Mouse (Mus musculus): ENCODE data around the gene Bub1. TPM values are rescaled to one million over a fixed set of nuclear protein-coding genes. Genes with fewer than 3 reads are reported as not detected.

Gene Bub1
- polyA plus RNA-seq, 1 experiment from 2014 or later, result 5.3 TPM

DNA sequence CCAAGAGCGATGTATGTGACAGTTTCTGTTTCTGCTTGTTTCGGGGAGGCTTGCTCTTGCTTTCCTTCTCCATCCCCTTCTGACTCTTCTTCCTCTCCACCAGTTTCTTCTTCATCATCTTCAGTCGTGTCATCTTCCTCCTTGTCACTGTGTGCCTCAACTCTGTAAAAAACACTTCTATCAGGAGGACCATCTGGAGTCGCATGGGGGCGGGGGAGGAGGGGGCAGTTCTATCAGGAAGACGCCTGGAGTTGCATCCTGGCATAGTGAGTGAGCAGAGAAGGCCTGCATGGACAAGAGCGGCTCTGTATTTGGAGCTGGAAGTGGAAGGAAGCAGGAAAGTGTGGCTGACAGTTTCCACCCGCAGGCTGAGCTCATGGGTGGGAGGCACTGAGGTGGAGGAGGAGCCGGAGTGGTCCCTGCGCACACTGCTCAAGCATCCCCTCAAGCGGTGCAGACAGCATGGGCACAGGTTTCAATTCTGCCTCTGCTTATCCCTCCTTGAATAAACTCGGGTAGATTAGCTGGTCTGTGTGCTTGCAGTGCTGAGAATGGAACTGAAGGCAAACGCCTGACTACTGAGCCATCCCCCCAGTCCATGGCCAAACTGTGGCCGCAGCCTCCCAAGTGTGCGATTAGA, 57.6 kb downstream of the Bub1 start:
- Histone ChIP-seq H3K4me3 (replicated peaks) (no peak overlapping the region), H3K4me1 (peaks cover 5% of the 10 kb centered on the region), H3K27me3 (replicated peaks) (no peaks in the 10 kb centered on the region), H3K36me3 (peaks cover 17% of the 10 kb centered on the region), H3K4me2 (peak overlapping the region; percentile 22), H3K9me3 (replicated peaks) (no peaks in the 10 kb centered on the region), H3K9ac (replicated peaks) (peak overlapping the region; percentile 32), H3K27ac (replicated peaks) (peak overlapping the region; percentile 37; the same call in 1 of the 2 replicates)
- ATAC-seq (ENCODE audit: low FRiP score), result peak; percentile 68; the same call in 1 of the 2 replicates
- WGBS, result 37% methylated on average over 15 of the region's 15 CpGs

DNA sequence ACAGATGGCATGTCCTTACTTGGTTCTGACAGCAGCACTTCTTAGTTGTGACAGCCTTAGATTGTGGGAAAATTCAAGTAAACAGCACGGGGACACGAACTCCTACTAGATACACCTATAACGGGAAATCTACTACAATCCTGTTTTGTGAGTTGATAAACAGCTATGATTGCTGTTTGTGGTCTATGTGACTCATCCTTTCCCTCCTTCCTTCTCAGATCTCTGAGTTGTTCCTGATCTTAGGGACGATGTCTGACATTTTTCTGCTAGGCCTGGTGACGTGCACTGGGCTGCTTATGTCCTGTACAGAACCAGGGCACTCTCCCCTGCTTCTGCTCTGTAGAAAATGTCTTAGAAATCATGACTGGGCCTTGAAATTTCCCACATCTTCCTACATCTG, 70.1 kb downstream of the Bub1 start:
- 96% methylated on average over 5 of the region's 5 CpGs for WGBS
- H3K36me3 ChIP-seq, result peaks cover 23% of the 10 kb centered on the region
- H3K27me3 ChIP-seq (replicated peaks), result no peaks in the 10 kb centered on the region

DNA sequence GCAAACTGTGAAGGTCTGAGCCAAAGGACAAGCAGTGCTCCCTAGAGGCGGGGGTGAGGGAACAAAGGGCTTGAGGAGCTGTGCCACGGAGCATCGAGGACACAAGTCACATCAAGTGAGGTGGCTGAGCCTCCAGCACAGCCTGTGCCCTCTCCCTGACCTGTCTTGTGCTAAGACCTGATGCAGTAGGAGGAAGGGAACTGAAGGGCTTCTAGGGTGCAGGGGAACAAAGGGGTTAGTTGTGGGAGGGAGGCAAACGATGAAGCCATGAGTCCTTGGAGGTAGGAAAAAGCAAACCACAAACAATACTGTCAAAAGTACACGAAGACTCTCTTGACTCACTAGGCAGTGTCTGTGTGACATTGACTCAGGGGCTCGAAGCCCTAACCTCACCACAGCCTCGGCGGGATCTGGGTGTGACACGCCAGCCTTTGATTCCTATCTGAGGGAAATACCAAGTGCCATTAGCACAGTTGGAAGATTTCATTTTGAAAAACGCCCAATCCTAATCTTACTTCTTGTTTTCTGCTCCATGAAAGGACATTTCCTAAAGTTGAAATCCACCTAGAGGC, 71.2 kb downstream of the Bub1 start:
- peaks cover 23% of the 10 kb centered on the region for H3K36me3 ChIP-seq
- 76% methylated on average over 10 of the region's 10 CpGs for WGBS
- no peaks in the 10 kb centered on the region for H3K27me3 ChIP-seq (replicated peaks)

More for the DNA sequence above, 70.1 kb downstream of the Bub1 start:
- no peak overlapping the region for H3K27ac ChIP-seq (replicated peaks)
- no peaks in the 10 kb centered on the region for H3K9me3 ChIP-seq (replicated peaks)
- H3K4me2 ChIP-seq, result no peak overlapping the region
- peaks cover 5% of the 10 kb centered on the region; the same call in 1 of the 2 replicates for H3K4me1 ChIP-seq
- no peak for ATAC-seq (ENCODE audit: low FRiP score)
- H3K4me3 ChIP-seq (replicated peaks), result no peak overlapping the region
- H3K9ac ChIP-seq (replicated peaks), result no peak overlapping the region

DNA sequence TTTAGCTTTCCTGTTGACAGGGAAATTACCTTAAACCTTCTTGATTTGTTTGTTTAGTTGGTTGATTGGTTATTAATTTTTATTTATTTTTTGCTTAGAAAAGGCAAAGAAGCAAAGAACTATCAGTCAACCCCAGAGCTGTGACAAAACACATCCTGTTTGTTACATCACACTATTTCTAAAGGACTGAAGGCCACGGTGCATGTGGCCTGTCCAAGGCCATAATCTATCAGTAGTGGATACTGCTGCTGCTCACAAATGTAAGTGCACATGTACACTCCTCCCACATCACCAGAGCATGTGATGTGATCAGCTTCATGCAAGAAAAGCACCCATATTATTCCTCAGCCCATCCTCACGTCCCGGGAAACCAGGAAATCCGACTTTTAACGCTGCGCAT, 71.7 kb downstream of the Bub1 start:
- no peak overlapping the region for H3K27ac ChIP-seq (replicated peaks)
- no peak for ATAC-seq (ENCODE audit: low FRiP score)
- no peak overlapping the region for H3K9ac ChIP-seq (replicated peaks)
- H3K4me3 ChIP-seq (replicated peaks), result no peak overlapping the region
- no peaks in the 10 kb centered on the region for H3K9me3 ChIP-seq (replicated peaks)
- 96% methylated on average over 6 of the region's 6 CpGs for WGBS
- H3K4me1 ChIP-seq, result peaks cover 5% of the 10 kb centered on the region; the same call in 1 of the 2 replicates
- H3K27me3 ChIP-seq (replicated peaks), result no peaks in the 10 kb centered on the region
- H3K4me2 ChIP-seq, result no peak overlapping the region
- peaks cover 23% of the 10 kb centered on the region for H3K36me3 ChIP-seq

More for the DNA sequence above, 71.2 kb downstream of the Bub1 start:
- Histone ChIP-seq H3K27ac (replicated peaks) (no peak overlapping the region), H3K4me2 (no peak overlapping the region), H3K4me1 (peaks cover 5% of the 10 kb centered on the region; the same call in 1 of the 2 replicates), H3K9me3 (replicated peaks) (no peaks in the 10 kb centered on the region), H3K4me3 (replicated peaks) (no peak overlapping the region), H3K9ac (replicated peaks) (no peak overlapping the region)
- ATAC-seq (ENCODE audit: low FRiP score), result no peak

DNA sequence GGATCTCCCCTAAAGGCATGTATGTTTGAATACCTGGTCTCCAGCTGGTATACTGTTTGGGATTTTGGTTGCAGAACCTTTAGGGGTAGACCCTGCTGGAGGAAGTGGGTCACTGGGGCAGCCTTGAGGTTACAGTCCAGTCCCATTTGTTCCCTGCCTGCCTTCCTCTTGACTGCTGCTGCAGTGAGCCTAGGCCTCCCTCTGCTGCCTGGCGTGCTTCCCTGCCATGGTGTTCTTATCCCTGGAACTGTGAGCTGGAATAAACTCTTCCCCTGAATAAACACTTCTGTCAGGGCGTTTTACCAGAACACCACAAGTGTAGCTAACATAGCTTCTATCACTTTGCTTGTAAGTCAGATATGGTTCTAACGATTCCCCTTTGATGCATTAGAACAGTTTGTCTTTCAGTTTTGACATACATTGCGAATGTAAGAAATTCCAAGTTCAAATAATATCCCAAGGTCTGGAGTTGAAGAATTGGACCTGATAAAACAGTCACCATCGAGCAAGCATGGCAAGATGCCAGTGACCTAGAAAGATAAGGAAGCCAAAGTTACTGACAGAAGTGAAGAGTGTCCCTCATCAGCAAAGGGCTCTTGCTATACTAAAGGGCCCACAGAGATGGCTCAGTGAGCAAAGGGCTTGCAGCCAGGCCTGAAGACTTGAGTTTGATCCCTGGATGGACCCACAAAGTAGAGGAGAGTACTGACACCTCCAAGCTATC, 72.3 kb downstream of the Bub1 start:
- WGBS, result 93% methylated on average over 5 of the region's 5 CpGs
- Histone ChIP-seq H3K27ac (replicated peaks) (no peak overlapping the region), H3K4me1 (peaks cover 5% of the 10 kb centered on the region; the same call in 1 of the 2 replicates), H3K4me2 (no peak overlapping the region), H3K9me3 (replicated peaks) (no peaks in the 10 kb centered on the region), H3K4me3 (replicated peaks) (no peak overlapping the region), H3K36me3 (peaks cover 20% of the 10 kb centered on the region), H3K9ac (replicated peaks) (no peak overlapping the region), H3K27me3 (replicated peaks) (no peaks in the 10 kb centered on the region)
- ATAC-seq (ENCODE audit: low FRiP score), result no peak

DNA sequence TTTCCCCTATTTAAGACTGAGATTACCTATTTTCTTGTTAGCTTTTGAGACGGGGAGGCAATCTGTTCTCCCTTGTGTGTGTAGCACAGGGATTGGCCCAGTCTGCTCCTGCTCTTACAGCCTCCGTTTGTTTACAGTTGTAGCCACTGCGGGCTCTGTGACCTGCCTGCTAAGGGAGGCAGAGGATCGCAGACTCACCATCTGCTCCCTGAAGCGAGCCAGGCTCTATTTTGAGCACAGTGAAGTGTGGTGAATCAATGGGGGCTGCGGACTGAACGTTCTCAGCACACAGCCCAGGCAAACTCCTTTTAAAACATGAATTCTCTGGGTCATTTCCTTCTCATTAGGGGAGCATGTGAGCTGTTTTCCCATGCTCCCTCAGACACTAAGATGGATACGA, 74.5 kb downstream of the Bub1 start:
- H3K27ac ChIP-seq (replicated peaks), result peak overlapping the region; percentile 24; the same call in 1 of the 2 replicates
- H3K36me3 ChIP-seq, result peaks cover 15% of the 10 kb centered on the region
- no peak overlapping the region for H3K4me3 ChIP-seq (replicated peaks)
- no peaks in the 10 kb centered on the region for H3K27me3 ChIP-seq (replicated peaks)
- H3K9ac ChIP-seq (replicated peaks), result no peak overlapping the region
- 24% methylated on average over 8 of the region's 8 CpGs for WGBS
- H3K4me2 ChIP-seq, result no peak overlapping the region
- H3K4me1 ChIP-seq, result peaks cover 5% of the 10 kb centered on the region; the same call in 1 of the 2 replicates
- no peaks in the 10 kb centered on the region for H3K9me3 ChIP-seq (replicated peaks)
- peak; percentile 31; the same call in 1 of the 2 replicates for ATAC-seq (ENCODE audit: low FRiP score)

DNA sequence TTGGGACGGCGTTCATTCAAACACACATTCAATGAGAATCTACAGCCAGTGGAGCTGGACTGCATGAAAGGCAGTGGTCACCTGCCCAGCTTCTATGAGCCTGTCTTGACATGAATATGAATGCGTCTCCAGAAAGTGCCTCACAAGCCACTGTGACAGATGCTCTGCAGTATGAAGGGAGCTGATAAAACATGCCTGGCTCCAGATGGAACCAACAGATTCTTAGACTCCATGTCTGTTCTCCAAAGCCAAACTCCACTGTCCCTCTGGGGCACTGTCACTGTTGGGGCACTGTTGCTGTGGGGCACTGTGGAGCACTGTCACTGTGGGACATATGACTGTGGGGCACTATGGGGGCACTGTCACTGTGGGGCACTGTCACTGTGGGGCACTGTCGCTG, 77.6 kb downstream of the Bub1 start:
- Histone ChIP-seq H3K27me3 (replicated peaks) (no peaks in the 10 kb centered on the region), H3K9ac (replicated peaks) (no peak overlapping the region), H3K4me2 (no peak overlapping the region), H3K9me3 (replicated peaks) (no peaks in the 10 kb centered on the region), H3K4me3 (replicated peaks) (no peak overlapping the region), H3K27ac (replicated peaks) (no peak overlapping the region), H3K36me3 (no peaks in the 10 kb centered on the region), H3K4me1 (peaks cover 5% of the 10 kb centered on the region; the same call in 1 of the 2 replicates)
- 92% methylated on average over 4 of the region's 4 CpGs for WGBS
- ATAC-seq (ENCODE audit: low FRiP score), result no peak

DNA sequence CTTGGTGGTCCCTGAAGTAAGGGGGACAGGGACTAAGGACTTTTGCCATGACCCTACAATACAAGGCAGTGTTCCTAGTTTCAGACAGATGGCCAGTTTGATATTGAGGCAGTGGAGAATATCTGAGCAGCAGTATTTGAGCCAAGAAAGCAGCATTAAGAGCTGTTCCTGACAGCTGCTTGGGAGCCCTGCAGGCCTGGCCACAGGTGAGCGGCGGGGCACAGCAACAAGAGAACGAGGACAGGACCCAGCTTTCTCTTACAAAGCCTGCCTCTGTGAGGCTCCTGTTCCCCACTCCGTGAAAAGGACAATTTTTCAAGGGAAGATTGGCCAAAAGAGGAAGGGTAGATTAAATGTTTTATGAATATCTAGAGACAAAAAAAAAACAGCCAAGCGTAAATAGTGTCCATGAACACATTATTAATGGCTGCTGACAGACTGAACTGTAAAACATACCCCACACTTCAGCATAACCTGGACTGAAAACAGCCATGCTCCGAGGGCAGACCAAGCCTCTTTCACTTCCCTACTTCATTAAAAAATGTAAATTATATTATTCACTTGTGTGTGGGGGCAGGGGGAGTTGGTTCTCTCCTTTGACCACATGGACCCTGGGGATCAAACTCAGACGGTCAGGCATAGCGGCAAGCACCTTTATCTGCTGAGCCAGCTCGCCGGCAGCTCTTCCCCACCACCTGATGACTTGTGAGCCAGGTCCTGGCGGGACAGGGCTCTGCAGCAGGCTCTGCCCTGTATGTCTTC, 79.6 kb downstream of the Bub1 start:
- 69% methylated on average over 11 of the region's 11 CpGs for WGBS
- no peaks in the 10 kb centered on the region for H3K9me3 ChIP-seq (replicated peaks)
- H3K27ac ChIP-seq (replicated peaks), result no peak overlapping the region
- H3K27me3 ChIP-seq (replicated peaks), result no peaks in the 10 kb centered on the region
- no peak overlapping the region for H3K9ac ChIP-seq (replicated peaks)
- no peak overlapping the region for H3K4me3 ChIP-seq (replicated peaks)
- H3K4me1 ChIP-seq, result no peaks in the 10 kb centered on the region
- no peaks in the 10 kb centered on the region for H3K36me3 ChIP-seq
- ATAC-seq (ENCODE audit: low FRiP score), result no peak
- no peak overlapping the region for H3K4me2 ChIP-seq

Other genes starting within 250 kb of the Bub1 start
- 6.3 and 6.5 TPM in 2 replicates for gene Zfp661, start 244.8 kb downstream of the Bub1 start, polyA plus RNA-seq (2015; fragmentation: Nextera tagmentation; extraction: Ambion mirVana)
- gene Mrps5, start 244.6 kb downstream of the Bub1 start, polyA plus RNA-seq (2015; fragmentation: Nextera tagmentation; extraction: Ambion mirVana), result 141 and 147 TPM in 2 replicates
- gene Mal, start 175.2 kb downstream of the Bub1 start, polyA plus RNA-seq (2015; fragmentation: Nextera tagmentation; extraction: Ambion mirVana), result 7.0 and 8.0 TPM in 2 replicates
- gene Mall, start 101.9 kb downstream of the Bub1 start, polyA plus RNA-seq (2015; fragmentation: Nextera tagmentation; extraction: Ambion mirVana), result 0.99 and 2.6 TPM in 2 replicates
- gene Nphp1, start 43.0 kb downstream of the Bub1 start, polyA plus RNA-seq (2015; fragmentation: Nextera tagmentation; extraction: Ambion mirVana), result 11.8 and 16.9 TPM in 2 replicates
- 54.4 and 61.3 TPM in 2 replicates for gene Mtln, start 39.4 kb downstream of the Bub1 start, polyA plus RNA-seq (2015; fragmentation: Nextera tagmentation; extraction: Ambion mirVana)
- gene Acoxl, start 7.0 kb upstream of the Bub1 start, polyA plus RNA-seq (2015; fragmentation: Nextera tagmentation; extraction: Ambion mirVana), result 0.13 and 0.33 TPM in 2 replicates

Measured in neural tube, embryonic 15.5 days (tissue).